Mouse (Mus musculus) erythroblast, embryonic 14.5 days (primary cell): ENCODE data around the gene Irgm1.

Experiments used
- GATA1 ChIP-seq: IDR thresholded peaks from 2 replicates; pipeline ENCODE4 v1.6.1; 2012; ENCODE audit warnings: low read length, inconsistent platforms, mixed read lengths
- TAL1 ChIP-seq: IDR thresholded peaks from 3 replicates; pipeline ENCODE4 v1.6.1; 2012; ENCODE audit warnings: low read length, inconsistent platforms, mixed read lengths

DNA sequence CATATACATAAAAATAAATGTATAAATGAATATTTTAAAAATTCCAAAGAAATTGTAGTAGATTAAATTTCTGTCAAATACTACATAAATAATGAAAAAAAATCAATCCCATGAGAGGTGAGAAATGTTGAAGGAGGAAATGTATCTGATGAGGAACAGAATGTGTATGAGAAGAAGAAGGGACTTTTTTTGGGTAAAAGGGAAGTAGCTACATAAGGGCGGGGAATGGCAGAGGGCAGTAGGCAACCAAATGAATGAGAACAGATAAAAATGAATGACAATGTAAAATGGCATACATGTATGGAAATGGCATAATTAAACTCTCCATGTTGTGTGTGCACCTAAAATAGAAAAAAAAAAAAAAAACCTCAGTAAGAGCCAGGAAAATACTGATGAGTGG is 42.1 kb upstream of the Irgm1 start:
- TF ChIP-seq GATA1 (no peak), TAL1 (no peak)
